Mouse (Mus musculus) small intestine, adult 2 months (tissue): ENCODE data around the gene Gm17651. TPM values are rescaled to one million over a fixed set of nuclear protein-coding genes. Genes with fewer than 3 reads are reported as not detected.
A peak's percentile ranks its signal among the peaks of the same experiment; 100 is the strongest.

Source experiments
- H3K27ac ChIP-seq: fragments of 200-500 bp; 2 replicates; pipeline ENCODE4 v1.5.1; 2012; ENCODE audit warnings: low read depth, low read length, control low read depth, inconsistent platforms; ENCODE audit not compliant: insufficient read depth
- H3K27me3 ChIP-seq: fragments of 200-500 bp; 2 replicates; pipeline ENCODE4 v1.6.1; 2012; ENCODE audit warnings: mild to moderate bottlenecking, moderate library complexity, low read length, inconsistent platforms; ENCODE audit not compliant: control insufficient read depth, insufficient read depth
- H3K36me3 ChIP-seq: fragments of 200-500 bp; 2 replicates; pipeline ENCODE4 v1.6.1; 2012; ENCODE audit warnings: mild to moderate bottlenecking, low read length, control low read depth, inconsistent platforms; ENCODE audit not compliant: control insufficient read depth, insufficient read depth
- H3K4me1 ChIP-seq: fragments of 200-500 bp; 2 replicates; pipeline ENCODE4 v1.6.1; 2012; ENCODE audit warnings: low read length, inconsistent platforms, mixed read lengths; ENCODE audit not compliant: control insufficient read depth, insufficient read depth, insufficient read length
- H3K4me3 ChIP-seq: fragments of 200-500 bp; 2 replicates; pipeline ENCODE4 v1.5.1; 2012; ENCODE audit warnings: low read depth, mild to moderate bottlenecking, control low read depth, inconsistent platforms, low read length, moderate library complexity
- CTCF ChIP-seq: fragments of 200-500 bp; IDR thresholded peaks from 2 replicates; pipeline ENCODE4 v1.5.1; 2012; ENCODE audit warnings: low read depth, mild to moderate bottlenecking, control low read depth, inconsistent platforms, low read length, moderate library complexity, mixed read lengths; ENCODE audit not compliant: insufficient replicate concordance, insufficient read length; ENCODE audit errors: extremely low read depth
- POLR2A ChIP-seq: fragments of 200-500 bp; IDR thresholded peaks from 2 replicates; pipeline ENCODE4 v1.6.1; 2012; ENCODE audit warnings: low read depth, mild to moderate bottlenecking, control low read depth, inconsistent platforms, low read length, moderate library complexity
- WGBS: fragments of 180-500 bp; shearing (Covaris S2); methylation state at CpG from one replicate; pipeline ENCODE4 v1.1.7; 2018; 5-methylcytosine and 5-hydroxymethylcytosine counted together
- polyA plus RNA-seq: library from polyadenylated mRNA; depleted of rRNA; stranded (reverse); fragments of >200 nt; gene quantifications from 2 replicates; pipeline ENCODE4 v1.2.3, GENCODE M21; 2012; rRNA removed

Gene Gm17651
- polyA plus RNA-seq, 1 experiment, result not detected

- under 1% methylated on average over 18 of the region's 18 CpGs for WGBS
- Histone ChIP-seq H3K27me3 (no peaks in the 10 kb centered on the region), H3K4me1 (peaks cover 20% of the 10 kb centered on the region; the same call in 1 of the 2 replicates), H3K27ac (peak within 1 kb of the TSS; percentile 84), H3K4me3 (peak within 1 kb of the TSS; percentile 58), H3K36me3 (peaks cover 3% of the 10 kb centered on the region; the same call in 1 of the 2 replicates)
- 0 out of 2 replicates have a peak, but pooled peaks have one; percentile 0 for TF ChIP-seq CTCF
- peak; percentile 96 for TF ChIP-seq POLR2A
Measured at GRCm38 (mm10) chr3:97628391-97629001, 46.0 kb downstream of the Gm17651 start, which contains the start of gene Fmo5. Gene Fmo5, plus strand, starts transcription at chr3:97628804.

GRCm38 (mm10) chr3:97627893-97628292, 46.6 kb downstream of the Gm17651 start:
- no peak for TF ChIP-seq POLR2A
- TF ChIP-seq CTCF, result no peak
- H3K4me1 ChIP-seq, result peaks cover 20% of the 10 kb centered on the region; the same call in 1 of the 2 replicates
- H3K4me3 ChIP-seq, result no peak overlapping the region
- H3K36me3 ChIP-seq, result peaks cover 3% of the 10 kb centered on the region; the same call in 1 of the 2 replicates
- H3K27me3 ChIP-seq, result no peaks in the 10 kb centered on the region
- 22% methylated on average over 7 of the region's 7 CpGs for WGBS
- H3K27ac ChIP-seq, result peak overlapping the region; percentile 65

- no peaks in the 10 kb centered on the region for H3K27me3 ChIP-seq
- TF ChIP-seq CTCF, result no peak
- TF ChIP-seq POLR2A, result no peak
- H3K4me3 ChIP-seq, result no peak overlapping the region
- H3K4me1 ChIP-seq, result peaks cover 15% of the 10 kb centered on the region; the same call in 1 of the 2 replicates
- 24% methylated on average over 2 of the region's 2 CpGs for WGBS
- no peaks in the 10 kb centered on the region for H3K36me3 ChIP-seq
- H3K27ac ChIP-seq, result no peak overlapping the region
Measured at GRCm38 (mm10) chr3:97624611-97625010, 49.9 kb downstream of the Gm17651 start.

Other genes starting within 250 kb of the Gm17651 start
- gene Chd1l, start 64.5 kb downstream of the Gm17651 start, polyA plus RNA-seq, result 1.5 and 2.3 TPM in 2 replicates
- gene Fmo5, start 45.9 kb downstream of the Gm17651 start, polyA plus RNA-seq, result 11.3 and 84.1 TPM in 2 replicates
- 0.90 and 1.2 TPM in 2 replicates for gene Prkab2, start 16.5 kb downstream of the Gm17651 start, polyA plus RNA-seq
- gene Pde4dip, start 214.0 kb upstream of the Gm17651 start, polyA plus RNA-seq, result 8.0 and 12.2 TPM in 2 replicates
- gene Sec22b, start 226.5 kb upstream of the Gm17651 start, polyA plus RNA-seq, result 28.5 and 40.0 TPM in 2 replicates